Mouse (Mus musculus) ES-E14 (cell line): ENCODE data around the gene Dock6. TPM values are rescaled to one million over a fixed set of nuclear protein-coding genes. Genes with fewer than 3 reads are reported as not detected.
A peak's percentile ranks its signal among the peaks of the same experiment; 100 is the strongest.

Experiments used
- DNase-seq: peaks from one replicate; pipeline ENCODE4 v3.0.0-alpha.2; 2013; ENCODE audit warnings: low read depth, low spot score
- H3K27ac ChIP-seq: 2 replicates; pipeline ENCODE4 v1.5.1; 2012; ENCODE audit warnings: low read depth, mild to moderate bottlenecking, low read length, moderate library complexity, mixed read lengths; ENCODE audit not compliant: poor library complexity, insufficient read depth, severe bottlenecking
- H3K36me3 ChIP-seq: 2 replicates; pipeline ENCODE4 v1.6.1; 2012; ENCODE audit warnings: mild to moderate bottlenecking, low read length, moderate library complexity, mixed read lengths; ENCODE audit not compliant: control insufficient read depth, poor library complexity, insufficient read depth, severe bottlenecking
- H3K4me1 ChIP-seq, 2 experiments: fragments of 150-350 bp in 1 of 2; sonication (generic) in 1 of 2; 2 replicates each; pipeline ENCODE4 v1.6.1; 2012; ENCODE audit warnings: low read length in 2 of 2, mild to moderate bottlenecking in 1 of 2, mixed read lengths in 1 of 2; ENCODE audit not compliant: control insufficient read depth in 2 of 2, insufficient read depth in 2 of 2, poor library complexity in 1 of 2
- H3K4me3 ChIP-seq, 2 experiments: fragments of 150-350 bp in 1 of 2; sonication (generic) in 1 of 2; 2 replicates each; pipeline ENCODE4 v1.5.1; 2012; ENCODE audit warnings: low read length in 2 of 2, low read depth in 1 of 2, mild to moderate bottlenecking in 1 of 2, mixed read lengths in 1 of 2; ENCODE audit not compliant: insufficient read depth in 1 of 2, poor library complexity in 1 of 2, severe bottlenecking in 1 of 2
- H3K9ac ChIP-seq: 2 replicates; pipeline ENCODE4 v1.6.1; 2012; ENCODE audit warnings: low read depth, mild to moderate bottlenecking, low read length, mixed read lengths; ENCODE audit not compliant: poor library complexity, insufficient read depth, severe bottlenecking
- H3K9me3 ChIP-seq: fragments of 150-350 bp; sonication (generic); 2 replicates; pipeline ENCODE4 v1.6.1; 2012; ENCODE audit warnings: low read depth, mild to moderate bottlenecking, low read length; ENCODE audit not compliant: control insufficient read depth, insufficient read depth
- CHD2 ChIP-seq: IDR thresholded peaks from 2 replicates; pipeline ENCODE4 v1.6.1; 2014; ENCODE audit warnings: mild to moderate bottlenecking, low read depth, low read length, inconsistent platforms
- HCFC1 ChIP-seq: IDR thresholded peaks from 2 replicates; pipeline ENCODE4 v1.6.1; 2012; ENCODE audit warnings: low read length, inconsistent platforms, borderline replicate concordance; ENCODE audit not compliant: insufficient read depth
- MAFK ChIP-seq: IDR thresholded peaks from 2 replicates; pipeline ENCODE4 v1.6.1; 2014; ENCODE audit warnings: mild to moderate bottlenecking, low read depth, low read length, inconsistent platforms; ENCODE audit not compliant: insufficient read depth
- ZC3H11A ChIP-seq: IDR thresholded peaks from 2 replicates; pipeline ENCODE4 v1.6.1; 2012; ENCODE audit warnings: low read depth, mild to moderate bottlenecking, inconsistent platforms, low read length, borderline replicate concordance
- ZNF384 ChIP-seq: IDR thresholded peaks from 2 replicates; pipeline ENCODE4 v1.6.1; 2012; ENCODE audit warnings: low read depth, low read length, inconsistent platforms
- in situ Hi-C, 2 experiments: fragments of 600-800 bp; cut with MboI; formaldehyde crosslinking; loops; one replicate each; pipeline ENCODE4 v1.15.1; 2025; ENCODE audit warnings: low sequenced_read_pairs in 2 of 2, inconsistent platforms in 1 of 2; ENCODE audit not compliant: unreplicated experiment in 2 of 2
- total RNA-seq: library from RNA; depleted of rRNA; stranded (reverse); fragments of 300-350 nt; gene quantifications from 2 replicates; pipeline ENCODE4 v1.2.3, GENCODE M21; 2012; rRNA removed

Dock6 gene
- 45.4 and 144 TPM in 2 replicates for total RNA-seq

DNA sequence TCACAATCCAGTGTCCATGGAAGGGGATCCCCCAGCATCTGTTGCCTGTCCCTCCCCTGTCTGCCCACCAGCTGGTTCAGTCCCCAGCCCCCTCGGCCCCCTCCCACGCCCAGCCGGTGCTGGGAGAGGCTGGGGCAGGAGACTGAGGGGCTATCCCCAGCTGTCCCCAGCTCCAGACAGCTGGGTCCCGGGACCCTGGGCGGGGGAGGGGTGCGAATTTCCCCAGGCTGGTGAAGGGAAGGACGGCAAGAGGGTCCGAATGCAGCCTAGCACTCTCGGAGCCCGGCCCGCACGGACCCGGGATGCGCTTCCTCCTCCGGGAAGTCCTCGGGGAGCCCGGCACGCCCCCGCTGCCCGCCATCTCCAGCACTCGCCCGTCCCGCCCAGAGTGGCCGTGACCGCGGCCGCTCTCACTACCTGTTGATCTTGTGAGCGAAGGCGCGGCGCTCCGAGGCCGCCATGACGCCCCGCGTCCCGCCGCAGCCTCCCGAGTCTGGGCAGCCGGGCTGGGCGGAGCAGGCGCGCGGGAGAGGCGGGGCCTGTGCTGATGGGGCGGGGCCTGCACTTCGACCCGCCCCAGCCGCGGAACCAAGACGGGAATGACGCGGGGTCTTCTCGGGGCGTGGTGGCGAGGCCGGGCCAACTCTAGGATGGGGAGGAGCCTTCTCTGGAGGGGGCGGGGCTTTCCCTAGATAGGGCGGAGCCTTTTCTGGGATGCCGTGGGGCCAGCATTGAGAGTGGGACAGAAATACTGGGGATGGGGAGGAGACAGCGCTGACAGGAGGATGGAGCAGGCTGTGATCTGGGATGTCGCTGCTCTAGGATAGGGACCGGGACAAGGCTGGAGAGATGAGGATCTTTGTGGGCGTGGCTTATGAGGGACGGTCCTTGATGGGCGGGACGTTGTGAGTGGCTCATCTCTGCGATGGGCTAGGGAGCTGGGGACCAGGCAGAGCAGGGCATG is at the start of gene Dock6:
Dock6 (minus strand) TSS at position 508 of the 964 bp plus-strand sequence.
- Histone ChIP-seq H3K4me1 (peaks cover 3 to 23% of the 10 kb centered on the region in 2 experiments; a peak in 3 of 4 replicates), H3K27ac (peak within 1 kb of the TSS; percentile 77), H3K36me3 (peaks cover 3% of the 10 kb centered on the region; the same call in 1 of the 2 replicates), H3K9ac (peak within 1 kb of the TSS; percentile 94), H3K9me3 (no peaks in the 10 kb centered on the region), H3K4me3 (peak within 1 kb of the TSS; percentile 89 to 98)
- peak; percentile 95 for DNase-seq
- TF ChIP-seq ZC3H11A: no peak
- 0 out of 2 replicates have a peak, but pooled peaks have one; percentile 17 for TF ChIP-seq ZNF384
- TF ChIP-seq HCFC1: 0 out of 2 replicates have a peak, but pooled peaks have one; percentile 35
- TF ChIP-seq CHD2: no peak
- no peak for TF ChIP-seq MAFK
- in situ Hi-C loops: no loop called here

DNA sequence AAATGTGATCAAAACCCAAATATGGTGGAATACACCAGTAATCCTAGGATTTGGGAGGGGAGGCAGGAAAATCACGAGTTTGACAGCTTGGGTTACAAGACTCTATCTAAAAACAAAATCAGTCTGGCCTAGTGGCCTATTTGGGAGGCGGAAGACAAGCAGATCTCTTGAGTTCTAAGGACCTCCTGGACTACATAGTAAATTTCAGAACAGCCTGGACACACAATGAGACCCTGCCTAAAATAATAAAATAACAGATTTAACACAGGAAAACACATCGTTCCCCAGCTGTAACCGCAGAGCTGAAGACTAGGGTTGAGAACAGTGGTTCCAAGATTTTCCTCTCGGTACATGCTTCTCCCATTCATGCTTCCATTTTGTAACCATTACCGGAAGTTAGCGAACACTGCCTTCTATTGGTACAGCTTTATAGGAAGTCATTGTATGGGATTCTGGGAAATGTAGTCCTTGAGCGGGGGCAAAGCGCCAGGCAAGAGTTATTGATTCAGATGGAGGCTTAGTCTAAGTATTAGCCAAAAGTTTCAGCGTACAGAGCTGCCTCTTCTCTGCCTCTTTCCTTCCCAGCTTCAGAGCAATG is 48.9 kb upstream of the Dock6 start:
- DNase-seq: peak; percentile 53
- Histone ChIP-seq H3K4me1 (peaks cover 0 to 4% of the 10 kb centered on the region in 2 experiments; a peak in 1 of 4 replicates), H3K9me3 (no peaks in the 10 kb centered on the region), H3K4me3 (peak overlapping the region; percentile 30 to 81), H3K36me3 (no peaks in the 10 kb centered on the region), H3K27ac (no peak overlapping the region), H3K9ac (peak overlapping the region; percentile 13; the same call in 1 of the 2 replicates)
- in situ Hi-C loops: no loop called here
- TF ChIP-seq CHD2 (no peak), HCFC1 (peak; percentile 94)

DNA sequence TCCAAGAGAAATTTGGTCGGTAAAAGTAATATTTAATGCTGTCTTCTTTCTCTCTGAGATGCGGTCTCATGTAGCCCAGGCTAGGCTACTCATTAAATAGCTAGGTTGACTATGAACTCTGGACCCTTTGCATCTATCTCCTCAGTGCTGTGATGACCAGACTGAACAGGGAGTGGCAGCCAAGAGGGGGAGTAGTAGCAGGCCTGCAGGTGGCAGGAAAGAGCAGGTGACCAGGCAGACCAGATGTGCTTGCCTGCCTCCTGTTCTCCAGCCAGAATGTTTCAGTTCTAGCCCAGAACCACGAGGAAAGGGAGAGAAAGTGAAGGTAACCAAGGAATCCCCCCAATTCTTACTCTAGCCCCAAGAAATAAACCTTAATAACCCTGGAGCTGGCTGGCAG is 36.8 kb upstream of the Dock6 start:
- no peak for DNase-seq
- Histone ChIP-seq H3K4me3 (no peak overlapping the region), H3K9me3 (0 out of 2 replicates have a peak, but pooled peaks cover 2% of the 10 kb centered on the region), H3K36me3 (no peaks in the 10 kb centered on the region), H3K4me1 (no peaks in the 10 kb centered on the region), H3K27ac (no peak overlapping the region), H3K9ac (no peak overlapping the region)
- in situ Hi-C loops: no loop called here
- TF ChIP-seq HCFC1 (no peak), CHD2 (no peak), ZNF384 (no peak), ZC3H11A (no peak), MAFK (no peak)

DNA sequence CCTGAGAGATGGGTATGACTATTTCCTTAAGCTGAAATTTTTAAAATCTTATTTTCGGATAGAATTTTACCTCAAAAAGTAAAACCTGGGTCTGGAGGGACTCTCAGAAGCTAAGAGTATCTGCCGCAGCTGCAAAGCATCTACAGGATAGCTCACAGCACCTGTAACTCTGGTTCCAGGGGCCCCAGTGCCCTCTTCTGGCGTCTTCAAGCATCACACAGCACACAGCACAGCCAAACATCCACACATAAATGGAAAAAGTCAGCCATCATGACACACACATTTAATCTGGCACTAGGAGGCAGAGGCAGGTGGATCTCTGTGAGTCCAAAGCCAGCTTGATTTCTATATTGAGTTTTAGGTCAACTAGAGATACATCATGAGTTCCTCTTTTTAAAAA is 24.2 kb upstream of the Dock6 start:
- Histone ChIP-seq H3K9me3 (peaks cover 13% of the 10 kb centered on the region), H3K9ac (no peak overlapping the region), H3K4me3 (no peak overlapping the region), H3K27ac (no peak overlapping the region), H3K4me1 (no peaks in the 10 kb centered on the region; a peak in 1 of 4 replicates), H3K36me3 (no peaks in the 10 kb centered on the region)
- no peak for DNase-seq
- in situ Hi-C loops: no loop called here
- no peak for TF ChIP-seq MAFK
